Comparison of ENCODE assay signal across 10 mouse cellular contexts in genomic region chr19:5840086-5840889, GRCm38 (mm10). TPM values are rescaled to one million over a fixed set of nuclear protein-coding genes. Genes with fewer than 3 reads are reported as not detected.
DNase-seq lines count a peak whose midpoint lies in the region; ATAC-seq and TF ChIP-seq lines count a peak whose summit lies in the region.
"Had no signal": no experiment of that assay in that cellular context is flagged by ENCODE, and none has a peak within 500 bp of the region (broad histone marks: within the 10 kb centered on the region; RNA-seq: fewer than 3 reads in every experiment).

No protein-coding gene starts in this region.

- H3K4me1 ChIP-seq in bone marrow macrophage, adult 2 months (ENCODE audit: control insufficient read depth, insufficient read depth, low read length): no peaks in the 10 kb centered on the region
- H3K4me1 ChIP-seq in liver, embryonic 15.5 days (replicated peaks): peaks cover 83% of the 10 kb centered on the region

- peak overlapping the region; percentile 82; the same call in 1 of the 2 replicates for H3K4me2 ChIP-seq in liver, embryonic 15.5 days
- H3K4me2 ChIP-seq: hindbrain, embryonic 12.5 days had no signal

- peak; percentile 72 for TF ChIP-seq POLR2A in bone marrow macrophage, adult 2 months (IDR thresholded peaks at IDR 0.05; ENCODE audit: borderline replicate concordance, low read depth, low read length)

- peak overlapping the region; percentile 94 for H3K4me3 ChIP-seq in gastrocnemius, adult 2 months
- peak overlapping the region; percentile 78 for H3K4me3 ChIP-seq in bone marrow macrophage, adult 2 months (ENCODE audit: insufficient read depth, low read length)
- H3K4me3 ChIP-seq in liver, embryonic 15.5 days (replicated peaks): no peak overlapping the region
- H3K4me3 ChIP-seq: hindbrain, embryonic 12.5 days had no signal

- 71% methylated on average over 18 of the region's 18 CpGs for WGBS in liver, embryonic 15.5 days (ENCODE audit: insufficient replicate concordance)

- no peaks in the 10 kb centered on the region for H3K9me3 ChIP-seq in liver, embryonic 15.5 days (replicated peaks)
- H3K9me3 ChIP-seq: hindbrain, embryonic 12.5 days had no signal

- peak overlapping the region; percentile 98 for H3K27ac ChIP-seq in gastrocnemius, adult 2 months
- peak overlapping the region; percentile 99 for H3K27ac ChIP-seq in bone marrow macrophage, adult 2 months (ENCODE audit: insufficient read depth, low read depth, low read length)
- H3K27ac ChIP-seq in liver, embryonic 15.5 days (replicated peaks): peak overlapping the region; percentile 97
- H3K27ac ChIP-seq: hindbrain, embryonic 12.5 days had no signal

- DNase-seq in gastrocnemius, adult 2 months: peak; percentile 73
- no peak for DNase-seq in gastrocnemius, postnatal 14 days
- DNase-seq in 3134 (ENCODE audit: extremely low read depth, insufficient read length, low spot score): peak; percentile 77
- DNase-seq in right cerebral cortex, postnatal 10 days (ENCODE audit: low spot score in 2 of 2): no peak
- DNase-seq in yolk sac, embryonic 10.5 days (ENCODE audit: low spot score): no peak

- H3K27me3 ChIP-seq in liver, embryonic 15.5 days: no peaks in the 10 kb centered on the region; the same call in 1 of the 2 replicates
- H3K27me3 ChIP-seq: hindbrain, embryonic 12.5 days had no signal

- ATAC-seq in liver, embryonic 15.5 days (ENCODE audit: insufficient read depth): no peak
- ATAC-seq in megakaryocyte progenitor cell, adult 5-6 weeks (replicated peaks; ENCODE audit: poor library complexity): no peak
- ATAC-seq: CD4-positive, CD25-positive, alpha-beta regulatory T cell, adult 4 months had no signal

- H3K36me3 ChIP-seq in liver, embryonic 15.5 days (replicated peaks): 0 out of 2 replicates have a peak, but pooled peaks cover 4% of the 10 kb centered on the region
- H3K36me3 ChIP-seq: hindbrain, embryonic 12.5 days had no signal

- no peak overlapping the region for H3K9ac ChIP-seq in liver, embryonic 15.5 days
- H3K9ac ChIP-seq: hindbrain, embryonic 12.5 days had no signal

- no peak for TF ChIP-seq CTCF in gastrocnemius, adult 2 months (IDR thresholded peaks at IDR 0.05)
- TF ChIP-seq CTCF in bone marrow macrophage, adult 2 months (IDR thresholded peaks at IDR 0.05; ENCODE audit: low read depth, low read length): no peak

- intact Hi-C loops in gastrocnemius, adult 2 months (cut with DNase I): no loop called here
- intact Hi-C loops in gastrocnemius, postnatal 14 days (cut with DNase I; ENCODE audit: low total_unique reads): no loop called here

RNA-seq across cellular contexts. Expression of gene Frmd8, which starts 34.8 kb away (rescaled TPM):
- 1 to 10 TPM; 3.4 to 4.0 TPM for total RNA-seq in gastrocnemius, adult 2 months (2021)
- total RNA-seq in gastrocnemius, postnatal 14 days (2021): 1 to 10 TPM; 7.1 to 7.7 TPM
- 24.6 and 25.2 TPM in 2 replicates for polyA plus RNA-seq in bone marrow macrophage, adult 2 months (2012; ENCODE audit: insufficient read depth, insufficient read length, missing spikeins)
- polyA plus RNA-seq in liver, embryonic 15.5 days (2015; fragmentation: Nextera tagmentation; extraction: Ambion mirVana): 12.9 and 13.1 TPM in 2 replicates
- 15.7 and 16.3 TPM in 2 replicates for total RNA-seq in megakaryocyte progenitor cell, adult 5-6 weeks (2015)
- 16.2 and 17.7 TPM in 2 replicates for total RNA-seq in megakaryocyte progenitor cell, adult 5-6 weeks (2017)

RNA-seq across cellular contexts. Expression of gene Slc25a45, which starts 37.3 kb away (rescaled TPM):
- under 1 TPM; 0.79 to 0.84 TPM for total RNA-seq in gastrocnemius, adult 2 months (2021)
- total RNA-seq in gastrocnemius, postnatal 14 days (2021): 1 to 10 TPM; 2.1 to 2.3 TPM
- polyA plus RNA-seq in bone marrow macrophage, adult 2 months (2012; ENCODE audit: insufficient read depth, insufficient read length, missing spikeins): 74.2 and 78.0 TPM in 2 replicates
- 7.1 and 7.9 TPM in 2 replicates for polyA plus RNA-seq in liver, embryonic 15.5 days (2015; fragmentation: Nextera tagmentation; extraction: Ambion mirVana)
- 28.7 and 30.5 TPM in 2 replicates for total RNA-seq in megakaryocyte progenitor cell, adult 5-6 weeks (2015)
- total RNA-seq in megakaryocyte progenitor cell, adult 5-6 weeks (2017): 30.2 and 39.5 TPM in 2 replicates

RNA-seq across cellular contexts. Expression of gene Tigd3, which starts 53.7 kb away (rescaled TPM):
- total RNA-seq in gastrocnemius, adult 2 months (2021): under 1 TPM; 0.10 to 0.20 TPM
- under 1 TPM; 0.42 to 0.66 TPM for total RNA-seq in gastrocnemius, postnatal 14 days (2021)
- 0.61 and 0.70 TPM in 2 replicates for polyA plus RNA-seq in bone marrow macrophage, adult 2 months (2012; ENCODE audit: insufficient read depth, insufficient read length, missing spikeins)
- 2.8 and 2.9 TPM in 2 replicates for polyA plus RNA-seq in liver, embryonic 15.5 days (2015; fragmentation: Nextera tagmentation; extraction: Ambion mirVana)
- total RNA-seq in megakaryocyte progenitor cell, adult 5-6 weeks (2015): 0.32 and 0.81 TPM in 2 replicates
- total RNA-seq in megakaryocyte progenitor cell, adult 5-6 weeks (2017): 1.5 and 2.8 TPM in 2 replicates

Comparison
In these comparisons a context has a peak if more than half of its experiments do, and no peak if none do; other contexts are left out.
1. DNase-seq: peak in gastrocnemius, adult 2 months (single experiment) and 3134 (single experiment); none in gastrocnemius, postnatal 14 days (single experiment), right cerebral cortex, postnatal 10 days (0 of 2) and yolk sac, embryonic 10.5 days (single experiment).
2. RNA of gene Slc25a45, which starts 37.3 kb away (total RNA-seq): 28.7 to 39.5 TPM in megakaryocyte progenitor cell, adult 5-6 weeks; 2.1 to 2.3 TPM in gastrocnemius, postnatal 14 days and 0.79 to 0.84 TPM in gastrocnemius, adult 2 months; every median in the first group is over 4 times any median in the second.
3. Peak in every context shown above with its lines, with median percentiles within 50 percentile points of each other: H3K27ac ChIP-seq.